Mouse (Mus musculus) forebrain, postnatal 0 days (tissue): Measurements from ENCODE around the gene Galnt18. TPM values are rescaled to one million over a fixed set of nuclear protein-coding genes. Genes with fewer than 3 reads are reported as not detected.

Experiments
- ATAC-seq: fragments of 200-750 bp; cut with Nextera tagmentation; 2 replicates; pipeline ENCODE4 v1.8.0; 2017; ENCODE audit warnings: mild to moderate bottlenecking, moderate library complexity
- DNase-seq: peaks from one replicate; pipeline ENCODE4 v3.0.0-alpha.2; 2015
- H3K27ac ChIP-seq: fragments of 300-500 bp; sonication (generic); 2 replicates; pipeline ENCODE4 v1.5.1; 2014; ENCODE audit warnings: low read depth, mild to moderate bottlenecking, antibody characterized with exemption, low read length, moderate library complexity, mixed read lengths
- H3K27me3 ChIP-seq: fragments of 300-500 bp; sonication (generic); 2 replicates; pipeline ENCODE4 v1.6.1; 2014; ENCODE audit warnings: mild to moderate bottlenecking, low read length, mixed read lengths; ENCODE audit not compliant: insufficient read depth
- H3K36me3 ChIP-seq: fragments of 300-500 bp; sonication (generic); 2 replicates; pipeline ENCODE4 v1.6.1; 2014; ENCODE audit warnings: mild to moderate bottlenecking, moderate library complexity; ENCODE audit not compliant: insufficient read depth
- H3K4me1 ChIP-seq: fragments of 300-500 bp; sonication (generic); 2 replicates; pipeline ENCODE4 v1.6.1; 2014; ENCODE audit warnings: antibody characterized with exemption; ENCODE audit not compliant: insufficient read depth
- H3K4me2 ChIP-seq: fragments of 300-500 bp; sonication (generic); 2 replicates; pipeline ENCODE4 v1.6.1; 2014; ENCODE audit warnings: low read depth, mild to moderate bottlenecking, moderate library complexity
- H3K4me3 ChIP-seq: fragments of 300-500 bp; sonication (generic); 2 replicates; pipeline ENCODE4 v1.5.1; 2014; ENCODE audit warnings: low read depth, low read length, mixed read lengths
- H3K9ac ChIP-seq: fragments of 300-500 bp; sonication (generic); 2 replicates; pipeline ENCODE4 v1.6.1; 2014; ENCODE audit warnings: mild to moderate bottlenecking
- H3K9me3 ChIP-seq: fragments of 300-500 bp; sonication (generic); 2 replicates; pipeline ENCODE4 v1.6.1; 2016; ENCODE audit warnings: low read length
- CTCF ChIP-seq: sonication (generic); IDR thresholded peaks from 2 replicates; pipeline ENCODE4 v1.5.1; 2016; ENCODE audit warnings: antibody characterized with exemption, control low read depth, low read depth
- WGBS: fragments of 180-500 bp; shearing (Covaris S2); extraction: QIAGEN DNeasy Blood & Tissue Kit; methylation state at CpG from one replicate; pipeline ENCODE4 v1.1.7; 2014; 5-methylcytosine and 5-hydroxymethylcytosine counted together
- polyA plus RNA-seq: library from polyadenylated mRNA; unstranded; fragments of >200 nt; fragmentation: Nextera tagmentation; extraction: Ambion mirVana; gene quantifications from 2 replicates; pipeline ENCODE4 v1.2.1, GENCODE M21; 2015
- total RNA-seq: library from RNA; depleted of rRNA; stranded (reverse); fragments of >200 nt; gene quantifications from 2 replicates; pipeline ENCODE4 v1.2.3, GENCODE M21; 2014; rRNA removed

Gene Galnt18
- total RNA-seq (22.0 and 22.6 TPM in 2 replicates), polyA plus RNA-seq (13.9 and 18.0 TPM in 2 replicates)

DNA sequence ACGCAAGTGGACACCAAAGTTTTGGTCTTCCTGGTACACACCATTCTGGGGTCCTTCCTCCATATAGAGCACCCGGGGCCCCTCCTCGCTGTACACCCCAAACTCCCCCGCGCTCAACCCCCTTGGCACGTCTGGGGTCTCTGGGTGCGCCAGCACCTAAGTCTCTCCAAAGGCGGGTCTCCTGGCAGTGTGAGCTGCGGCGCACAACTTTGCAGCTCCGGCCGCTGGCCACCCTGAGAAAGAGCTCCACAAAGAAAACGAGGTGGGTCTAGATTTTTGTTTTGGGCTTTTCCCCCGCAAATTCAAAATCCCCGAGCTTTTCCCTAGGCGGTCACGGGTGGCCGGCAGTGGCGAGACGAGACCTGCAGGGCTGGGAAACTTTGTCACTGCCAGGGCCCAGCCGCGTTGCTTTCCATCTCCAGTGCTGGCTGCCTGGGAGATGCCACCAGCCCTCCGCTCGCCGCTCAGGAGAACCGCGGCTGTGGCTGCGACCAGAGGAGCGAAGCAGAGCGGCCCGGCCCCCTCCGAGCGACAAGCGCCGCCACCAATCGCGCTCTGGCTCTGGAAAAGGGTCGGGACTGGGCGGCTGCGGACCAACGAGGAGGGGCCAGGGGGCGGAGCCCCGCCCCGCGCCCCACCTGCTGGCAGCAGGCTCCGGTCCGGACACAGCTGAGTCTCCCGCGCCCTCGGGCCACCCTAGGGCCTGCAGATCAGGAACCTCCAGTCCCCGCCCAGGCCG, at the start of gene Galnt18:
TSS of gene Galnt18 (minus strand) at position 474 of the 739 bp plus-strand sequence.
- Histone ChIP-seq H3K4me2 (peak within 1 kb of the TSS; percentile 98), H3K27me3 (no peaks in the 10 kb centered on the region), H3K4me1 (no peaks in the 10 kb centered on the region), H3K27ac (peak within 1 kb of the TSS; percentile 54), H3K9ac (peak within 1 kb of the TSS; percentile 58), H3K36me3 (no peaks in the 10 kb centered on the region), H3K9me3 (no peaks in the 10 kb centered on the region), H3K4me3 (peak within 1 kb of the TSS; percentile 58)
- TF ChIP-seq CTCF = peak; percentile 35
- under 1% methylated on average over 52 of the region's 52 CpGs for WGBS
- ATAC-seq = peak; percentile 97
- peak; percentile 91 for DNase-seq

GRCm38 (mm10) chr7:111827337-111827736, 47.6 kb upstream of the Galnt18 start:
- no peak overlapping the region for H3K27ac ChIP-seq
- no peak overlapping the region for H3K4me3 ChIP-seq
- no peaks in the 10 kb centered on the region for H3K27me3 ChIP-seq
- H3K36me3 ChIP-seq = no peaks in the 10 kb centered on the region
- DNase-seq = no peak
- H3K9ac ChIP-seq = no peak overlapping the region
- no peaks in the 10 kb centered on the region for H3K4me1 ChIP-seq
- no peak overlapping the region for H3K4me2 ChIP-seq
- 92% methylated on average over 1 of the region's 1 CpGs for WGBS
- no peak for ATAC-seq
- H3K9me3 ChIP-seq = no peaks in the 10 kb centered on the region
- TF ChIP-seq CTCF = no peak

DNA sequence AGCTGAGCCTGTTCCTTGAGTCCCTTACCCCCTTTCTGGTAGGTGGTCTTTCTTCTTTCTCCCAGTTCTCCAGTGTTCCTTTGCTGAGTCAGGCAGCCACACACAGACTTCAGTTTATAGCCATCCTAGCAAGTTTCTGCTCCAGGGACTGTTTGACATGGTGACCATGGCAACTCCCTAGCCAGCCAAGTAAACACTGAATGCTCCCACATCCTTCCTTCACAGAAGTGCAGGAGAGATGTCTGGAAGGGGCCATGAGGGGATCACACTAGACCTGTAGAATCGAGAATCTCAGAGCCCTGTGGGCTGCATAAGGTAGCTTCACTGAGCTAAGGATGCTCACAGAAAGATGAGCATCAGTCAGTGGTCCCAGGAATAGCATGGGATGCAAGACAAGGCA, 33.3 kb upstream of the Galnt18 start:
- peak; percentile 61 for ATAC-seq
- no peaks in the 10 kb centered on the region for H3K9me3 ChIP-seq
- H3K4me3 ChIP-seq = no peak overlapping the region
- no peak overlapping the region for H3K27ac ChIP-seq
- TF ChIP-seq CTCF = no peak
- H3K4me2 ChIP-seq = no peak overlapping the region
- peak; percentile 36 for DNase-seq
- H3K36me3 ChIP-seq = no peaks in the 10 kb centered on the region
- no peaks in the 10 kb centered on the region for H3K4me1 ChIP-seq
- 83% methylated on average over 1 of the region's 1 CpGs for WGBS
- H3K9ac ChIP-seq = no peak overlapping the region
- no peaks in the 10 kb centered on the region for H3K27me3 ChIP-seq

GRCm38 (mm10) chr7:111811036-111811435, 31.3 kb upstream of the Galnt18 start:
- Histone ChIP-seq H3K36me3 (no peaks in the 10 kb centered on the region), H3K4me2 (no peak overlapping the region), H3K27ac (no peak overlapping the region), H3K4me1 (no peaks in the 10 kb centered on the region), H3K4me3 (no peak overlapping the region), H3K9me3 (no peaks in the 10 kb centered on the region), H3K9ac (no peak overlapping the region), H3K27me3 (no peaks in the 10 kb centered on the region)
- DNase-seq = no peak
- WGBS = 67% methylated on average over 2 of the region's 2 CpGs
- TF ChIP-seq CTCF = no peak
- ATAC-seq = no peak

- no peak overlapping the region for H3K9ac ChIP-seq
- 82% methylated on average over 3 of the region's 3 CpGs for WGBS
- H3K4me2 ChIP-seq = no peak overlapping the region
- no peaks in the 10 kb centered on the region for H3K27me3 ChIP-seq
- DNase-seq (no peak), ATAC-seq (no peak)
- H3K4me3 ChIP-seq = no peak overlapping the region
- H3K27ac ChIP-seq = no peak overlapping the region
- H3K36me3 ChIP-seq = no peaks in the 10 kb centered on the region
- no peak for TF ChIP-seq CTCF
- no peaks in the 10 kb centered on the region for H3K9me3 ChIP-seq
- no peaks in the 10 kb centered on the region for H3K4me1 ChIP-seq
Measured at GRCm38 (mm10) chr7:111809796-111810195, 30.0 kb upstream of the Galnt18 start.

DNA sequence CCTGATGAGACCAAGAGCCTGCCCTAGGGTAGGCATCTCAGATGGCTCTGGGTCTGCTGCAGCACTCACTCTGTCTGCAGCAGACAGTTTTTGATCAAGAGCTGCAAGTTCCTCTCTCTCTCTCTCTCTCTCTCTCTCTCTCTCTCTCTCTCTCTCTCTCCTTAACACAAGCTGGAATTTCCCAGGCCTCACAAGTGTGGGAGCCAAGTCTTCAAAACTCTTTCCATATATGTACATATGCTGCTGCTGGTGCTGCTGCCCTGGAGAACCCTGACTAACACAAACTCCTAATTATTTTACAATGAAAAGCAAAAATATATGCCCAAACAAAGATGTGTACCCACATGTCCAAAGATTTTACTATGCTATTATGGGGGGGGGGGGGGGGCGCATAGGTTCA, 26.3 kb upstream of the Galnt18 start:
- 80% methylated on average over 1 of the region's 1 CpGs for WGBS
- Histone ChIP-seq H3K27me3 (no peaks in the 10 kb centered on the region), H3K4me1 (no peaks in the 10 kb centered on the region), H3K4me2 (no peak overlapping the region), H3K4me3 (no peak overlapping the region), H3K9ac (no peak overlapping the region), H3K27ac (no peak overlapping the region), H3K36me3 (no peaks in the 10 kb centered on the region), H3K9me3 (no peaks in the 10 kb centered on the region)
- ATAC-seq (no peak), DNase-seq (no peak)
- TF ChIP-seq CTCF = no peak

GRCm38 (mm10) chr7:111804646-111805045, 24.9 kb upstream of the Galnt18 start:
- no peak for TF ChIP-seq CTCF
- Histone ChIP-seq H3K36me3 (no peaks in the 10 kb centered on the region), H3K4me3 (no peak overlapping the region), H3K4me1 (no peaks in the 10 kb centered on the region), H3K27ac (no peak overlapping the region), H3K4me2 (no peak overlapping the region), H3K9me3 (no peaks in the 10 kb centered on the region), H3K27me3 (no peaks in the 10 kb centered on the region), H3K9ac (no peak overlapping the region)
- ATAC-seq = no peak
- no peak for DNase-seq
- whole genome bisulfite sequencing = 93% methylated on average over 4 of the region's 4 CpGs
